Mouse (Mus musculus): ENCODE measurements around the gene Adh7. TPM values are rescaled to one million over a fixed set of nuclear protein-coding genes. Genes with fewer than 3 reads are reported as not detected.

Gene Adh7
- total RNA-seq, 2 experiments from 2014 or later = not detected

DNA sequence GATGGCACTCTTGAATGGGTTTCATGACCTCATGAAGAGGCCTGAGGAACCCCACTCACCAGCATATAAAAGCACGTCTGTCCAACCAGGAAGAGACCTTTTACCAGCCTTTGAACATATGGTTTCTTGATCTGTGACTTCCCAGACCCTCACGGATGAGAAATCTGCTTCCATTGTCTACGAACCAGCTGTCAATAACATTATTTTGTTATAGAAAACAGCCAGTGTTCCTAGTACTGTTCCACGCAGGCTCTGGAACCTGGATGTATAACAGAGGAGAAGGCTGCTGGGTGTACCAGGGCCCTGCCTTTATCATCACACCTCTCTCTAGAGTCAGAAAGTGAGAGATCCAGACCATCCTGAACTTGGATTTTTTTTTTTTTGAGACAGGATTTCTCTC lies 29.7 kb downstream of the Adh7 start:
- no peak for ATAC-seq (replicated peaks; ENCODE audit: low FRiP score, poor library complexity, severe bottlenecking)

DNA sequence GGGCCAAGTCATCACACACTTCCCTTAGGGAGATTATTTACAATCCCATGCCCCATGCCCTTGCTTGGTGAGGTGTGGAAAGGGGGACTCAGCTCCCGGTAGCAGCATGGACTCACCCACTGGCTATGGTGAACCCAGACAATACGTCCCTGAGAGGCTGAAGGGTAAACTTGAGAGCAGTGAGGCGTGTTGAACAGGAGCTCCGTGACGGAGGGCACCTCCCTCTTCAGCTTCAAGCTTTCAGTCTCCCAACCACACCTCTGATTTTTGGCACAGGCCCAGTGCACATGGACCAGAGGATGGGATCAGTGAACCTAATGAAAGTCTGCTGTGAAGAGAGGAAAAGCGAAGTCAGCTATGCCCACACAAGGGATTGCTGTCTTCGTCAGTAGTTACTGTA lies 30.5 kb downstream of the Adh7 start:
- ATAC-seq (replicated peaks; ENCODE audit: low FRiP score, poor library complexity, severe bottlenecking) = no peak

GRCm38 (mm10) chr3:138248746-138249145 lies 31.2 kb downstream of the Adh7 start:
- no peak for ATAC-seq (replicated peaks; ENCODE audit: low FRiP score, poor library complexity, severe bottlenecking)

GRCm38 (mm10) chr3:138251156-138251555 lies 33.6 kb downstream of the Adh7 start:
- no peak for ATAC-seq (replicated peaks; ENCODE audit: low FRiP score, poor library complexity, severe bottlenecking)

GRCm38 (mm10) chr3:138254205-138254604 lies 36.6 kb downstream of the Adh7 start:
- ATAC-seq (replicated peaks; ENCODE audit: low FRiP score, poor library complexity, severe bottlenecking) = no peak

DNA sequence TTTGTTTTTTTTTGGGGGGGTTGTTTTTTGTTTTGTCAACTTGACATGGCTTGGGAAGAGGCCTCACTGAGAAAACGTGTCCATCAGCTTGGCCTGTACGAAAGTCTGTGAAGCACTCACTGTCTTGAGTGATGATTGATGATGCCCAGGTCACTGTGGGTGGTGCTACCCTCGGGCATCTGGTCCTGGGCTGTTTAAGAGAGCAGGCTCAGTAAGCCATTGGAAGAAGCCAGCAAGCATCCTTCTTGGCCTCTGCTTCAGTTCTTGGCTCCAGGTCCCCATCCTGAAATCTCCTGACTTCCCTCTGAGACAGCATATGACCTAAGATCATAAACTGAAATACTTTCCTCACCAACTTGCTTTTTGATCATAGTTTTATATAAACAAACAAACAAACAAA lies 37.8 kb downstream of the Adh7 start:
- ATAC-seq (replicated peaks; ENCODE audit: low FRiP score, poor library complexity, severe bottlenecking) = no peak

- ATAC-seq (replicated peaks; ENCODE audit: low FRiP score, poor library complexity, severe bottlenecking) = no peak
These were observed 38.4 kb downstream of the Adh7 start for GRCm38 (mm10) chr3:138255780-138256550.

- no peak for ATAC-seq (replicated peaks; ENCODE audit: low FRiP score, poor library complexity, severe bottlenecking)
These were observed 43.4 kb downstream of the Adh7 start, which contains the start of gene Adh1 for GRCm38 (mm10) chr3:138260721-138261669. TSS of gene Adh1 (plus strand) at chr3:138260991.

GRCm38 (mm10) chr3:138262568-138262967 lies 45.0 kb downstream of the Adh7 start:
- ATAC-seq (replicated peaks; ENCODE audit: low FRiP score, poor library complexity, severe bottlenecking) = no peak

GRCm38 (mm10) chr3:138263154-138263930 lies 45.8 kb downstream of the Adh7 start:
- no peak for ATAC-seq (replicated peaks; ENCODE audit: low FRiP score, poor library complexity, severe bottlenecking)

GRCm38 (mm10) chr3:138264648-138265047 lies 47.1 kb downstream of the Adh7 start:
- ATAC-seq (replicated peaks; ENCODE audit: low FRiP score, poor library complexity, severe bottlenecking) = no peak

DNA sequence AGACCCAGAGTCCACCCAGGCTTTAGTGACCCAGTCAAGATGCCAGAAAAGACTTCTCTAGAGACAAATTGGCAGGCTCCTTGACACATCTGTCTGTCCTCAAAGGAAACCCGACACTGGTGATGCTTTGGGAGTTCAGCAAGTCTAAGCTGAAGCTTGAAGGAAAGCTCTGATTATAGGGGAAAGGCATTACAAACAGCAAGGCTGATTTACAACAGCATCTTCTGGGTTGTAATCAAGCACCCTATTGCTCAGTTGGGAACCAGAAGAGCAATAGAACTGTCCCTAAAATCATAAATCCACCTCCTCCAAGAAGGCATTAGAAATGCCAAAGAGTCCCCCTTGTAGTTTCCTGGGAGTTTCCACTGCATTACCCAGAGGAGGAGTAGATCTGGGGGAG lies 52.9 kb downstream of the Adh7 start:
- ATAC-seq (replicated peaks; ENCODE audit: low FRiP score, poor library complexity, severe bottlenecking) = no peak

DNA sequence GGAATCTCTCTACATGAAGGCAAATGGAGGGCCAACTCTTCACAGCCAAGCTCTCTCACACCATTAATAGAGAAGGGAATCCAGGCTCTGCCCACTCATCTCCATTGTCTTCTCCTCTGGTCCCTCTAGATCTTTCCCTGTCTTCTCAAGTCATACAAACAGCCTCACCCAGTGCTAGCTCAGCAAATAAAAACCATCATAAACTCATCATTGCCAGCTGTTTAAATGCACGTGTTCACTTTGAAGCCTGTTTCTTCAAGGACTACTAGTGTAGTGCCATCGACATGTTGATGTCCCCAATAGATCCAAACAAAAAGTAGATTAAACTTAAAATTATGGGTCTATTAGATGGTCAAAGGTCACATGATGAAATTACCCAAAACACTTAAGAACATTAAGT lies 53.7 kb downstream of the Adh7 start:
- ATAC-seq (replicated peaks; ENCODE audit: low FRiP score, poor library complexity, severe bottlenecking) = no peak

GRCm38 (mm10) chr3:138273080-138273479 lies 55.5 kb downstream of the Adh7 start:
- no peak for ATAC-seq (replicated peaks; ENCODE audit: low FRiP score, poor library complexity, severe bottlenecking)

- no peak for ATAC-seq (replicated peaks; ENCODE audit: low FRiP score, poor library complexity, severe bottlenecking)
These were observed 57.5 kb downstream of the Adh7 start for GRCm38 (mm10) chr3:138275100-138275499.

DNA sequence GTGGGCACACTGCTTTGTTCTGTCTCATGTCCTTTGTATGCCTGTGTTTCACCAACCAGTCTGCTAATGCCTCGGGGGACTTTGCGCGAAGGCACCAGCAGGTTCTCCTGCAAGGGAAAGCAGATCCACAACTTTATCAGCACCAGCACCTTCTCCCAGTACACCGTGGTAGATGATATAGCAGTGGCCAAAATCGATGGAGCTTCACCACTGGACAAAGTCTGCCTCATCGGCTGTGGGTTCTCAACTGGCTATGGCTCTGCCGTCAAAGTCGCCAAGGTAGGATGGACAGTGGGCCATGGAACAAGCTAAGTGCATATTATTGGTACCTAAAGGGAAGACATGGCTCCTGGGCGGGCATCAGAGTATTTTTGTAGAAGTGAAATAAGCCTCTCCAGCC lies 65.0 kb downstream of the Adh7 start:
- ATAC-seq (replicated peaks; ENCODE audit: low FRiP score, poor library complexity, severe bottlenecking) = no peak

Data from erythroid progenitor cell, adult 5-6 weeks (primary cell).